Mouse (Mus musculus) ES-E14 (cell line): ENCODE data around the gene AF067063. TPM values are rescaled to one million over a fixed set of nuclear protein-coding genes. Genes with fewer than 3 reads are reported as not detected.

ENCODE experiments used
- DNase-seq: peaks from one replicate; pipeline ENCODE4 v3.0.0-alpha.2; 2013; ENCODE audit warnings: low read depth, low spot score
- H3K27ac ChIP-seq: 2 replicates; pipeline ENCODE4 v1.5.1; 2012; ENCODE audit warnings: low read depth, mild to moderate bottlenecking, low read length, moderate library complexity, mixed read lengths; ENCODE audit not compliant: poor library complexity, insufficient read depth, severe bottlenecking
- H3K36me3 ChIP-seq: 2 replicates; pipeline ENCODE4 v1.6.1; 2012; ENCODE audit warnings: mild to moderate bottlenecking, low read length, moderate library complexity, mixed read lengths; ENCODE audit not compliant: control insufficient read depth, poor library complexity, insufficient read depth, severe bottlenecking
- H3K4me1 ChIP-seq, 2 experiments: fragments of 150-350 bp in 1 of 2; sonication (generic) in 1 of 2; 2 replicates each; pipeline ENCODE4 v1.6.1; 2012; ENCODE audit warnings: low read length in 2 of 2, mild to moderate bottlenecking in 1 of 2, mixed read lengths in 1 of 2; ENCODE audit not compliant: control insufficient read depth in 2 of 2, insufficient read depth in 2 of 2, poor library complexity in 1 of 2
- H3K4me3 ChIP-seq, 2 experiments: fragments of 150-350 bp in 1 of 2; sonication (generic) in 1 of 2; 2 replicates each; pipeline ENCODE4 v1.5.1; 2012; ENCODE audit warnings: low read length in 2 of 2, low read depth in 1 of 2, mild to moderate bottlenecking in 1 of 2, mixed read lengths in 1 of 2; ENCODE audit not compliant: insufficient read depth in 1 of 2, poor library complexity in 1 of 2, severe bottlenecking in 1 of 2
- H3K9ac ChIP-seq: 2 replicates; pipeline ENCODE4 v1.6.1; 2012; ENCODE audit warnings: low read depth, mild to moderate bottlenecking, low read length, mixed read lengths; ENCODE audit not compliant: poor library complexity, insufficient read depth, severe bottlenecking
- H3K9me3 ChIP-seq: fragments of 150-350 bp; sonication (generic); 2 replicates; pipeline ENCODE4 v1.6.1; 2012; ENCODE audit warnings: low read depth, mild to moderate bottlenecking, low read length; ENCODE audit not compliant: control insufficient read depth, insufficient read depth
- CHD2 ChIP-seq: IDR thresholded peaks from 2 replicates; pipeline ENCODE4 v1.6.1; 2014; ENCODE audit warnings: mild to moderate bottlenecking, low read depth, low read length, inconsistent platforms
- HCFC1 ChIP-seq: IDR thresholded peaks from 2 replicates; pipeline ENCODE4 v1.6.1; 2012; ENCODE audit warnings: low read length, inconsistent platforms, borderline replicate concordance; ENCODE audit not compliant: insufficient read depth
- MAFK ChIP-seq: IDR thresholded peaks from 2 replicates; pipeline ENCODE4 v1.6.1; 2014; ENCODE audit warnings: mild to moderate bottlenecking, low read depth, low read length, inconsistent platforms; ENCODE audit not compliant: insufficient read depth
- ZC3H11A ChIP-seq: IDR thresholded peaks from 2 replicates; pipeline ENCODE4 v1.6.1; 2012; ENCODE audit warnings: low read depth, mild to moderate bottlenecking, inconsistent platforms, low read length, borderline replicate concordance
- ZNF384 ChIP-seq: IDR thresholded peaks from 2 replicates; pipeline ENCODE4 v1.6.1; 2012; ENCODE audit warnings: low read depth, low read length, inconsistent platforms
- in situ Hi-C, 2 experiments: fragments of 600-800 bp; cut with MboI; formaldehyde crosslinking; loops; one replicate each; pipeline ENCODE4 v1.15.1; 2025; ENCODE audit warnings: low sequenced_read_pairs in 2 of 2, inconsistent platforms in 1 of 2; ENCODE audit not compliant: unreplicated experiment in 2 of 2
- total RNA-seq: library from RNA; depleted of rRNA; stranded (reverse); fragments of 300-350 nt; gene quantifications from 2 replicates; pipeline ENCODE4 v1.2.3, GENCODE M21; 2012

AF067063 gene
- total RNA-seq, 1 experiment = 1.5 TPM

- H3K27ac ChIP-seq = no peak overlapping the region
- H3K4me3 ChIP-seq = no peak overlapping the region
- in situ Hi-C loops = no loop called here
- no peak overlapping the region for H3K9ac ChIP-seq
- no peak for TF ChIP-seq HCFC1
- TF ChIP-seq MAFK = no peak
- no peak for TF ChIP-seq CHD2
- peak; percentile 77 for TF ChIP-seq ZNF384
- DNase-seq = no peak
- H3K9me3 ChIP-seq = no peaks in the 10 kb centered on the region
- no peaks in the 10 kb centered on the region for H3K36me3 ChIP-seq
- H3K4me1 ChIP-seq = no peaks in the 10 kb centered on the region
Measured at GRCm38 (mm10) chr13:119817579-119818206, 12.3 kb downstream of the AF067063 start.

- no peak for DNase-seq
- in situ Hi-C loops = no loop called here
- no peak overlapping the region for H3K27ac ChIP-seq
- no peaks in the 10 kb centered on the region for H3K36me3 ChIP-seq
- H3K9me3 ChIP-seq = no peaks in the 10 kb centered on the region
- H3K4me3 ChIP-seq = no peak overlapping the region
- TF ChIP-seq ZC3H11A = no peak
- no peak for TF ChIP-seq HCFC1
- no peak for TF ChIP-seq ZNF384
- TF ChIP-seq CHD2 = no peak
- no peak for TF ChIP-seq MAFK
- no peak overlapping the region for H3K9ac ChIP-seq
- no peaks in the 10 kb centered on the region for H3K4me1 ChIP-seq
Measured at GRCm38 (mm10) chr13:119816798-119817197, 13.2 kb downstream of the AF067063 start.

- H3K36me3 ChIP-seq = no peaks in the 10 kb centered on the region
- H3K27ac ChIP-seq = no peak overlapping the region
- TF ChIP-seq CHD2 (no peak), MAFK (no peak), ZNF384 (no peak), HCFC1 (no peak), ZC3H11A (no peak)
- no peaks in the 10 kb centered on the region for H3K9me3 ChIP-seq
- no peak overlapping the region for H3K9ac ChIP-seq
- in situ Hi-C loops = no loop called here
- H3K4me1 ChIP-seq = no peaks in the 10 kb centered on the region
- no peak overlapping the region for H3K4me3 ChIP-seq
- no peak for DNase-seq
Measured at GRCm38 (mm10) chr13:119810031-119810430, 20.0 kb downstream of the AF067063 start.

- DNase-seq = no peak
- in situ Hi-C loops = no loop called here
- H3K9ac ChIP-seq = no peak overlapping the region
- TF ChIP-seq CHD2 (no peak), HCFC1 (no peak), ZC3H11A (no peak), ZNF384 (no peak), MAFK (no peak)
- no peaks in the 10 kb centered on the region for H3K4me1 ChIP-seq
- no peaks in the 10 kb centered on the region for H3K36me3 ChIP-seq
- H3K4me3 ChIP-seq = no peak overlapping the region
- H3K27ac ChIP-seq = no peak overlapping the region
- H3K9me3 ChIP-seq = no peaks in the 10 kb centered on the region
Measured at GRCm38 (mm10) chr13:119808937-119809336, 21.1 kb downstream of the AF067063 start.

- TF ChIP-seq ZNF384 (no peak), CHD2 (no peak), HCFC1 (no peak), MAFK (no peak), ZC3H11A (no peak)
- Histone ChIP-seq H3K9ac (no peak overlapping the region), H3K27ac (no peak overlapping the region), H3K9me3 (no peaks in the 10 kb centered on the region), H3K36me3 (no peaks in the 10 kb centered on the region), H3K4me3 (no peak overlapping the region), H3K4me1 (no peaks in the 10 kb centered on the region)
- in situ Hi-C loops = no loop called here
- no peak for DNase-seq
Measured at GRCm38 (mm10) chr13:119797656-119798055, 32.4 kb downstream of the AF067063 start.
